Mouse (Mus musculus): ENCODE data around the gene Vmn1r165. TPM values are rescaled to one million over a fixed set of nuclear protein-coding genes. Genes with fewer than 3 reads are reported as not detected.
"Not testable (repeated sequence)": the region's sequence is repeated elsewhere in the genome, so short reads cannot be mapped to it uniquely, and the experiment has no call there.

The Vmn1r165 gene
- not detected in 2 replicates for polyA plus RNA-seq (2016; fragmentation: Nextera tagmentation; extraction: Ambion mirVana)

DNA sequence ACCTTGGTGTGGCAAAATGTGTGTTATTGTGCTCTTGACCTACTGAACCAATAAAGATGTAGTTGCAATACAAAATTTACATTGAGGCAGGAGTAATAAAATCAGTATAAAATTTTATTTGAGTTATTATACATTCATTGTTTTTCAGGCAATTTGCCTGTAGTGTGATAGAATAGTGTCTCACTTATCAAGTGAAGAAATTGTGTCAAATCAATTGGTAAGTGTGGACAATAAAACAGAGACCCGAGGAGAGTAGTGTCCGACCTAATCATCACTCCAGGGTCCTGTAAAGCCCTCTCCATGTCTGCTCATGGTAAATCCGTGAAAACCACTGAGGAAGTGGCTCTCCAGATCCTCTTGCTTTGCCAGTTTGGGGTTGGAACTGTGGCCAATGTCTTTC lies at the start of gene Vmn1r165:
Gene Vmn1r165, plus strand, starts transcription at position 301 of the 400 bp plus-strand sequence.
- H3K4me3 ChIP-seq; H3K9me3 ChIP-seq; H3K4me1 ChIP-seq; DNase-seq (ENCODE audit: extremely low spot score, low spot score); H3K27me3 ChIP-seq (ENCODE audit: poor library complexity, severe bottlenecking); H3K36me3 ChIP-seq (replicated peaks); H3K27ac ChIP-seq: not testable (repeated sequence)
- WGBS = no CpG with 5 or more reads among the region's 3 CpGs

DNA sequence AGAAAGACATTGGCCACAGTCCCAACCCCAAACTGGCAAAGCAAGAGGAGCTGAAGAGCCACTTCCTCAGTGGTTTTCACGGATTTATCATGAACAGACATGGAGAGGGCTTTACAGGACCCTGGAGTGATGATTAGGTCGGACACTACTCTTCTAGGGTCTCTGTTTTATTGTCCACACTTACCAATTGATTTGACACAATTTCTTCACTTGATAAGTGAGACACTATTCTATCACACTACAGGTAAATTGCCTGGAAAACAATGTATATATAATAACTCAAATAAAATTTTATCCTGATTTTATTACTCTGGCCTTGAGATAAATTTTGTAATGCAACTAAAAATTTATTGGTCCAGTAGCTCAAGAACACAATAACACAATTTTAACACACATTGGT lies 34.5 kb downstream of the Vmn1r165 start, which contains the start of gene Vmn1r166:
Gene Vmn1r166, minus strand, starts transcription at position 101 of the 400 bp plus-strand sequence.
- not testable (repeated sequence) for H3K36me3 ChIP-seq (replicated peaks); H3K27me3 ChIP-seq (ENCODE audit: poor library complexity, severe bottlenecking); H3K27ac ChIP-seq; H3K4me1 ChIP-seq; H3K4me3 ChIP-seq; H3K9me3 ChIP-seq; DNase-seq (ENCODE audit: extremely low spot score, low spot score)
- no CpG with 5 or more reads among the region's 2 CpGs for WGBS

Other genes with a start within 250 kb of the Vmn1r165 start
- gene Gm4214, start 232.7 kb upstream of the Vmn1r165 start, polyA plus RNA-seq (2016; fragmentation: Nextera tagmentation; extraction: Ambion mirVana) = not detected in 2 replicates
- gene Gm4216, start 197.4 kb upstream of the Vmn1r165 start, polyA plus RNA-seq (2016; fragmentation: Nextera tagmentation; extraction: Ambion mirVana) = not detected in 2 replicates
- gene Vmn1r163, start 161.8 kb upstream of the Vmn1r165 start, polyA plus RNA-seq (2016; fragmentation: Nextera tagmentation; extraction: Ambion mirVana) = not detected in 2 replicates
- gene Gm8720, start 149.9 kb upstream of the Vmn1r165 start, polyA plus RNA-seq (2016; fragmentation: Nextera tagmentation; extraction: Ambion mirVana) = not detected in 2 replicates
- not detected in 2 replicates for gene Gm10662, start 72.9 kb upstream of the Vmn1r165 start, polyA plus RNA-seq (2016; fragmentation: Nextera tagmentation; extraction: Ambion mirVana)
- not detected in 2 replicates for gene Vmn1r166, start 34.4 kb downstream of the Vmn1r165 start, polyA plus RNA-seq (2016; fragmentation: Nextera tagmentation; extraction: Ambion mirVana)
- gene Gm6902, start 61.6 kb downstream of the Vmn1r165 start, polyA plus RNA-seq (2016; fragmentation: Nextera tagmentation; extraction: Ambion mirVana) = not detected in 2 replicates
- not detected in 2 replicates for gene Nlrp4e, start 83.9 kb downstream of the Vmn1r165 start, polyA plus RNA-seq (2016; fragmentation: Nextera tagmentation; extraction: Ambion mirVana)
- not detected in 2 replicates for gene Nlrp5, start 168.6 kb downstream of the Vmn1r165 start, polyA plus RNA-seq (2016; fragmentation: Nextera tagmentation; extraction: Ambion mirVana)